Mouse (Mus musculus) myocyte (in vitro differentiated cells): Measurements from ENCODE around the gene Mta3. TPM values are rescaled to one million over a fixed set of nuclear protein-coding genes. Genes with fewer than 3 reads are reported as not detected.

Experiments used
- H3K27me3 ChIP-seq: one replicate; pipeline ENCODE4 v1.6.1; 2011; ENCODE audit not compliant: control insufficient read depth, insufficient read depth, insufficient read length
- H3K36me3 ChIP-seq: one replicate; pipeline ENCODE4 v1.6.1; 2011; ENCODE audit not compliant: control insufficient read depth, insufficient read depth
- H3K4me2 ChIP-seq: one replicate; pipeline ENCODE4 v1.6.1; 2011; ENCODE audit warnings: low read depth, control low read depth
- H3K4me3 ChIP-seq: one replicate; pipeline ENCODE4 v1.5.1; 2011; ENCODE audit warnings: mild to moderate bottlenecking, control low read depth, moderate library complexity
- H3K79me2 ChIP-seq: one replicate; pipeline ENCODE4 v1.6.1; 2011; ENCODE audit not compliant: control insufficient read depth, insufficient read depth
- H3ac ChIP-seq: one replicate; pipeline ENCODE4 v1.6.1; 2011; ENCODE audit not compliant: control insufficient read depth, insufficient read length
- CEBPB ChIP-seq: IDR thresholded peaks from 2 replicates; pipeline ENCODE4 v1.6.1; 2011; ENCODE audit warnings: mild to moderate bottlenecking, moderate library complexity; ENCODE audit not compliant: poor library complexity, insufficient read depth, severe bottlenecking
- E2F4 ChIP-seq: IDR thresholded peaks from one replicate; pipeline ENCODE4 v1.6.1; 2011; ENCODE audit warnings: mild to moderate bottlenecking, control low read depth, moderate library complexity; ENCODE audit not compliant: insufficient read depth
- MAX ChIP-seq: IDR thresholded peaks from one replicate; pipeline ENCODE4 v1.6.1; 2011; ENCODE audit warnings: low read depth, mild to moderate bottlenecking, control low read depth
- MYOD1 ChIP-seq, 3 experiments: IDR thresholded peaks; one replicate each; pipeline ENCODE4 v1.6.1; 2011; ENCODE audit warnings: control low read depth in 2 of 3, low read depth in 2 of 3, mild to moderate bottlenecking in 2 of 3, moderate library complexity in 1 of 3; ENCODE audit not compliant: insufficient read length in 2 of 3, control insufficient read depth in 1 of 3
- MYOG ChIP-seq, 3 experiments: IDR thresholded peaks; one replicate each; pipeline ENCODE4 v1.6.1; 2011; ENCODE audit warnings: control low read depth in 2 of 3, low read depth in 2 of 3, mild to moderate bottlenecking in 2 of 3; ENCODE audit not compliant: insufficient read length in 2 of 3, control insufficient read depth in 1 of 3, insufficient read depth in 1 of 3
- POLR2A ChIP-seq: IDR thresholded peaks from one replicate; pipeline ENCODE4 v1.6.1; 2011; ENCODE audit warnings: low read depth, mild to moderate bottlenecking, control low read depth, moderate library complexity; ENCODE audit not compliant: insufficient read length
- POLR2AphosphoS2 ChIP-seq: IDR thresholded peaks from one replicate; pipeline ENCODE4 v1.6.1; 2011; ENCODE audit warnings: low read depth, control low read depth; ENCODE audit not compliant: insufficient read length
- REST ChIP-seq: IDR thresholded peaks from one replicate; pipeline ENCODE4 v1.6.1; 2011; ENCODE audit warnings: mild to moderate bottlenecking, control low read depth, moderate library complexity; ENCODE audit not compliant: insufficient read depth, insufficient read length
- SRF ChIP-seq: IDR thresholded peaks from one replicate; pipeline ENCODE4 v1.6.1; 2011; ENCODE audit warnings: low read depth; ENCODE audit not compliant: control insufficient read depth, insufficient read length
- TCF12 ChIP-seq: IDR thresholded peaks from one replicate; pipeline ENCODE4 v1.6.1; 2011; ENCODE audit warnings: mild to moderate bottlenecking, control low read depth; ENCODE audit not compliant: poor library complexity, insufficient read depth, severe bottlenecking
- TCF3 ChIP-seq: IDR thresholded peaks from one replicate; pipeline ENCODE4 v1.6.1; 2011; ENCODE audit warnings: low read depth, control low read depth; ENCODE audit not compliant: insufficient read length
- USF1 ChIP-seq: IDR thresholded peaks from one replicate; pipeline ENCODE4 v1.6.1; 2011; ENCODE audit warnings: low read depth, mild to moderate bottlenecking, control low read depth, moderate library complexity
- polyA plus RNA-seq: library from polyadenylated mRNA; unstranded; fragments of >200 nt; fragmentation: generic; extraction: Trizol; gene quantifications from one replicate; pipeline ENCODE4 v1.2.1, GENCODE M21; 2012; ENCODE audit warnings: missing spikeins

The Mta3 gene
- polyA plus RNA-seq, 1 experiment = 30.6 TPM

DNA sequence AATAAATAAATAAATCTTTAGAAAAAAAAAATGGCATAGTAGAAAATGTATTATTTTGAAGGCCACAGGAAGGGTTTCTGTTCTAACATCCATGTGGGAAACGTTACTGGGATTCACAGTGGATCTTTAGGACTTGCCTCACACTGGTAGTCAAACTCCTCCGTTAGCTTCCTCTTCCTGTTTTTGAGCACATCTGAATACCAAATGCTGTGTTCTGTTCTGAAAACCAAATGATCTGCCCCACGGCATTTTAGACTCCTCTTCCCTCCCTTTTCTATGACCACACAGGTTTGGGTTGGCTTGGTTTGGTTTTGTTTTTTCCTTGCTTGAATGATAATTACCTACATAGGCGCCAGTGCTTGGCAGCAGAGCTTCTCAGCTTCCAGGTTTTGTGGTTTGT lies 58.6 kb downstream of the Mta3 start:
- TF ChIP-seq POLR2AphosphoS2 = no peak
- TF ChIP-seq E2F4 = no peak
- no peak for TF ChIP-seq USF1
- TF ChIP-seq TCF3 = no peak
- TF ChIP-seq POLR2A = no peak
- TF ChIP-seq MYOD1 (IDR thresholded peaks at IDR 0.05; ENCODE audit: control insufficient read depth in 1 of 3, insufficient read length in 2 of 3, low read depth in 2 of 3) = no peak
- H3ac ChIP-seq = no peak overlapping the region
- no peaks in the 10 kb centered on the region for H3K36me3 ChIP-seq
- H3K79me2 ChIP-seq = no peaks in the 10 kb centered on the region
- no peaks in the 10 kb centered on the region for H3K27me3 ChIP-seq
- H3K4me2 ChIP-seq = no peak overlapping the region
- H3K4me3 ChIP-seq = no peak overlapping the region

DNA sequence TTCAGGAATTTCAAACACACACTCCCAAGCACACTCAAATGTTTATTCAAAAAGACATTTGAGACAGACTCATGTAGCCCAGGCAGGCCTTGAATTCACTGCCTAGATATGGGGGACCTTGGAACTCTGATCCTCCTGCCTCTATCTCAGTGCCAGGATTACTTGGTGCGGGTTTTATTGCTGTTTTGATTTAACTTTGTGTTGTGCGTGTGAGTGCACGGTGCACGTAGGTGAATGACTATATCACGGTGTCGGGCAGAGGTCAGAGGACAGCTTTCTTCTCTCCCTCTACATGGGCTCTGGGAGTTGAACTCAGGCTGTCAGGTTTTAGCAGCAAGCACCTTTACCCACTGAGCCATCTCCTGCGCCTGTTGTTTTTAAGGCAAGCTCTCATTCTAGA lies 61.1 kb downstream of the Mta3 start:
- H3ac ChIP-seq = no peak overlapping the region

DNA sequence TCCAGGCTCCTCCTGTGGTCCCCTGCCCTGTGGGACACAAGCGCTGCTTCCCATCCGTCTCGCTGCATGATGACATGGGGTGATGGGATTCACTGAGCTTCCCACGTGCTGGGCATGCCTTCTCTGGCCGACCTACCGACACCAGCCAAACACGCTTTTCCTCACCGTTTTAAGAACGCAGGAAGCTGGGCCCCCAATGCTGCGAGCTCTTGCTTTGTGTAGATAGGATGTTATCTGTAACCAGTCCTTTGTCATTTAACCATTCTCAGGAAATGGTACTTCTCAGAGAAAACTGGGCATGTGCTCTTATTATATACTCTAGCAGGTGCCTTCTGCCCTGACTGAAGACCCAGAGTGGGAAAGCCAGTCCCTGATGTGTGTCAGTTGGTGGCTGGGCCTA lies 62.3 kb downstream of the Mta3 start:
- TF ChIP-seq TCF12 (no peak), MAX (no peak), POLR2AphosphoS2 (no peak), REST (no peak), CEBPB (no peak), E2F4 (no peak), SRF (no peak), TCF3 (no peak), MYOG (IDR thresholded peaks at IDR 0.05; ENCODE audit: control insufficient read depth in 1 of 3, insufficient read depth in 1 of 3, insufficient read length in 2 of 3, low read depth in 2 of 3) (no peak), MYOD1 (IDR thresholded peaks at IDR 0.05; ENCODE audit: control insufficient read depth in 1 of 3, insufficient read length in 2 of 3, low read depth in 2 of 3) (no peak), POLR2A (no peak), USF1 (no peak)
- Histone ChIP-seq H3K36me3 (no peaks in the 10 kb centered on the region), H3K79me2 (no peaks in the 10 kb centered on the region), H3K4me2 (no peak overlapping the region), H3K27me3 (no peaks in the 10 kb centered on the region), H3K4me3 (no peak overlapping the region), H3ac (no peak overlapping the region)

More for the DNA sequence above, 61.1 kb downstream of the Mta3 start:
- H3K79me2 ChIP-seq = no peaks in the 10 kb centered on the region
- no peak for TF ChIP-seq CEBPB
- no peak for TF ChIP-seq USF1
- TF ChIP-seq MYOD1 (IDR thresholded peaks at IDR 0.05; ENCODE audit: control insufficient read depth in 1 of 3, insufficient read length in 2 of 3, low read depth in 2 of 3) = no peak
- H3K27me3 ChIP-seq = no peaks in the 10 kb centered on the region
- H3K36me3 ChIP-seq = no peaks in the 10 kb centered on the region
- H3K4me2 ChIP-seq = no peak overlapping the region
- H3K4me3 ChIP-seq = no peak overlapping the region

DNA sequence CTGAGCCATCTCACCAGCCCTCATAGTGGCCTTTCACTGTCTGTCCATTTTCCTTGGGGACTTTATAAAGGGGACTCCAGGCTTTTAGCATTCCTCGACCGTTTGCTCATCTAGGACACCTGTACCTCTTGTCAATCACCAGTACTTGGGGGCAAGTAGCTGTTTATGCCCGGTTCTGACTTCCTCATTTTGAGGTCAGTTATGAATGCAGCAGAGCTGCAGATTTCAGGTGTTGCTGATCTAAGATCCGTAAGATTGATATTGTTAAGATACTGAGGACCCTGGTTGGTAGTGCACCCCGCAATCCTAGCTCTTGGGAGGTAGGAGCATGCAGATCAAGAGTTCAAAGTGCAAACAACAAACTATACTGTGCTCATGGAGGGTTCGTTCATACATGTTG lies 64.4 kb downstream of the Mta3 start:
- Histone ChIP-seq H3K4me3 (no peak overlapping the region), H3ac (no peak overlapping the region), H3K27me3 (no peaks in the 10 kb centered on the region), H3K4me2 (no peak overlapping the region), H3K36me3 (no peaks in the 10 kb centered on the region), H3K79me2 (no peaks in the 10 kb centered on the region)
- TF ChIP-seq MYOD1 (IDR thresholded peaks at IDR 0.05; ENCODE audit: control insufficient read depth in 1 of 3, insufficient read length in 2 of 3, low read depth in 2 of 3) = no peak
- TF ChIP-seq E2F4 = no peak
- no peak for TF ChIP-seq POLR2AphosphoS2

DNA sequence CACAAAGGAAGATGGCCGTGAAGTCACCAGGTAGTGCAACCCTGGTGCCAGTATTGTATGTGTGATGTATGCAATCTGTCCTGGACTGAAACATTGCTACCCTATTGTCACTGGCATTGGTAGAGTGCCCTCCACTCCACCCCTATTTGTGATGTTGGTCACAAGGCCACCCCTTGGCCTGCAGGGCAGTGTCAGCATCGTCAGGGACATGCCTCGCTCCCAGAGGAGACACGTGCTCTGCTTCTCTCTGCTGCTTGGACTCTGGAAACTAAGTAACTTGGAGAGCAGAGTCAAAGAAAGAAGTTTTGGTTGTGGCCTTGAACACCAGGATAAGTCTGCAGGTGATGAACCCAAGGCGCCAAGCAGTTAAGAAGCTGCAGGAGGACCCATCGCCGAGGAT lies 65.0 kb downstream of the Mta3 start:
- no peak overlapping the region for H3K4me3 ChIP-seq
- H3K4me2 ChIP-seq = no peak overlapping the region
- no peaks in the 10 kb centered on the region for H3K79me2 ChIP-seq
- no peaks in the 10 kb centered on the region for H3K36me3 ChIP-seq
- no peaks in the 10 kb centered on the region for H3K27me3 ChIP-seq
- TF ChIP-seq TCF3 (no peak), SRF (no peak), USF1 (no peak), MYOG (IDR thresholded peaks at IDR 0.05; ENCODE audit: control insufficient read depth in 1 of 3, insufficient read depth in 1 of 3, insufficient read length in 2 of 3, low read depth in 2 of 3) (no peak), MYOD1 (IDR thresholded peaks at IDR 0.05; ENCODE audit: control insufficient read depth in 1 of 3, insufficient read length in 2 of 3, low read depth in 2 of 3) (no peak), POLR2AphosphoS2 (no peak), MAX (no peak), TCF12 (no peak), CEBPB (no peak), E2F4 (no peak), REST (no peak)
- H3ac ChIP-seq = no peak overlapping the region
